Mouse (Mus musculus): Measurements from ENCODE around the gene Myf5. TPM values are rescaled to one million over a fixed set of nuclear protein-coding genes. Genes with fewer than 3 reads are reported as not detected.

The Myf5 gene
- polyA plus RNA-seq, 1 experiment from 2014 or later: not detected

DNA sequence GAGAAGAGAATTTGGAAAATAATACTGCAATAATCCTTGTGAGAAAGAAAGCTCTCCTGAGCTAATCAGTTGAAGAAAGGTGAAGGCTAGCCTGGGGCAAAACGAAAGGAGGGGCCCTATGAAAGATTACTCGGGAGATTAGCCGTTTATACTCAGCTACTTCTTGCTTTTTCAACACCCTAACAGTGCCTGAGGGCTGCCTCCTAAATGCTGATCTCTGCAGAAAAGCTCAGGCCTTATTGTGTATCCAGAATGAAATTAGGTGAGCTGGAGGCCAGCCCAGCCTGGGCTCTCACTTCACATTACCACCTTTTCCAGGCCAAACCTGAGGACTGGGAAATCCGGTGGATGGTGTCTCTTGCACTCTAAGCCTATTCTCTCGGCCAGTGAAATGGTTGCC lies 49.0 kb downstream of the Myf5 start:
- ChIA-PET CTCF (no interaction called here), POLR2A (no interaction called here)
- ATAC-seq (no peak), DNase-seq (ENCODE audit: low read depth, low spot score) (no peak)
- no peak for TF ChIP-seq CTCF (IDR thresholded peaks at IDR 0.05)
- H3K27me3 ChIP-seq: no peaks in the 10 kb centered on the region
- in situ Hi-C loops (cut with MboI; ENCODE audit: low pct_unique_long_range_greater_than_20kb): no loop called here

Other genes with a start within 250 kb of the Myf5 start
- 0.54 TPM for gene Lin7a, start 214.4 kb downstream of the Myf5 start, polyA plus RNA-seq (2021)
- not detected for gene Myf6, start 8.6 kb upstream of the Myf5 start, polyA plus RNA-seq (2021)
- 12.3 TPM for gene Ptprq, start 233.9 kb upstream of the Myf5 start, polyA plus RNA-seq (2021)

Data from Patski (cell line).